Mouse (Mus musculus): ENCODE results near the gene Hs6st3. TPM values are rescaled to one million over a fixed set of nuclear protein-coding genes. Genes with fewer than 3 reads are reported as not detected.

Gene Hs6st3
- total and polyA plus RNA-seq, 2 experiments from 2014 or later: not detected

DNA sequence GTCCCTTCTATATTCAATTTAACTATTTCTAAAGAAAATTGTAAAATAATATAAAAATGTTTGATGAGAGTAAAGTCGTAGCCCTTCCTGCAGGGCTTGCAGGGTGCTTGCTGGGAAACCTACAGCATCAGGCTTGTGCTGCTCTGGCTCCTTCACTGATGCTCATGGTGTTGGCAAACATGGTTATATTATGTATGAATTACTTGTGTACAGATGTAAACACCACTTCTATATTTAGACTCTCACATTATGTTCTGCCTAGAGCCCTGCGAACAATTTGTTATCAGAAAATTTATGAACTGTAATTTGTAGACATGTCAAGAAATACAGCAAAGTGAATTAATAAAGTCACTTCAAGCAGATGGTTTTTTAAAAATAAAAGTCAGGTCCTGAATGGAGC lies 474.7 kb downstream of the Hs6st3 start:
- Histone ChIP-seq H3K27me3 (ENCODE audit: control insufficient read depth, insufficient read depth, low read length) (no peaks in the 10 kb centered on the region), H3K4me3 (ENCODE audit: low read depth, low read length) (no peak overlapping the region), H3K9me3 (replicated peaks; ENCODE audit: control insufficient read depth, low read length) (no peaks in the 10 kb centered on the region), H3K9ac (replicated peaks; ENCODE audit: low read depth, low read length) (no peak overlapping the region), H3K27ac (ENCODE audit: low read depth) (no peak overlapping the region), H3K4me2 (ENCODE audit: low read depth, low read length) (no peak overlapping the region), H3K36me3 (replicated peaks; ENCODE audit: control insufficient read depth, insufficient read depth, low read length) (no peaks in the 10 kb centered on the region), H3K4me1 (ENCODE audit: control insufficient read depth, insufficient read depth) (no peaks in the 10 kb centered on the region)
- TF ChIP-seq EP300 (IDR thresholded peaks at IDR 0.05; ENCODE audit: low read depth) (no peak), CTCF (IDR thresholded peaks at IDR 0.05; ENCODE audit: low read depth) (no peak)
- 78% methylated on average over 2 of the region's 2 CpGs for WGBS
- ATAC-seq (ENCODE audit: insufficient read depth, low read depth): no peak
- no peak for DNase-seq (ENCODE audit: low spot score)

DNA sequence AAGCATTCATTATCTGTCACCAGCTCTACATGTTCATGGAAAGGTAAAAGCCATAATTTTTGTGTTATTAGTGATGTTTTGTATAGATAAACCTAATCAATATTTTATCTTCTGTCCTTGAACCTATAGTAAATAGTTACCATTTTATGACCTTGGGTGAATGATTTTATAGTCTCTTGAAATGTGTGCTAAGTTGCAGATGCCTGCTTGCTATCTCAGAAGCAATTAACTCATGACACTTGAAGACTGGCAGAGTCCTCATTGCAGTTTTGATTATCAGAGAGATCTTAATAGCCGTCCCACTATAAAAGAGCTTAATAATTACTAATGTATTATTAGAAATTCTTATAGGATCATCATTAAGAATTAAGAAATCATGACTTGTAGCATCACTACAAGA lies 491.0 kb downstream of the Hs6st3 start:
- H3K4me1 ChIP-seq (ENCODE audit: control insufficient read depth, insufficient read depth): no peaks in the 10 kb centered on the region
- no peak overlapping the region for H3K4me2 ChIP-seq (ENCODE audit: low read depth, low read length)
- no peak for ATAC-seq (ENCODE audit: insufficient read depth, low read depth)
- no peak for DNase-seq (ENCODE audit: low spot score)
- TF ChIP-seq CTCF (IDR thresholded peaks at IDR 0.05; ENCODE audit: low read depth) (no peak), EP300 (IDR thresholded peaks at IDR 0.05; ENCODE audit: low read depth) (no peak)
- no peak overlapping the region for H3K9ac ChIP-seq (replicated peaks; ENCODE audit: low read depth, low read length)
- no peaks in the 10 kb centered on the region for H3K36me3 ChIP-seq (replicated peaks; ENCODE audit: control insufficient read depth, insufficient read depth, low read length)
- H3K27ac ChIP-seq (ENCODE audit: low read depth): no peak overlapping the region
- no peaks in the 10 kb centered on the region for H3K27me3 ChIP-seq (ENCODE audit: control insufficient read depth, insufficient read depth, low read length)
- H3K9me3 ChIP-seq (replicated peaks; ENCODE audit: control insufficient read depth, low read length): no peaks in the 10 kb centered on the region
- no peak overlapping the region for H3K4me3 ChIP-seq (ENCODE audit: low read depth, low read length)
- WGBS: 62% methylated on average over 1 of the region's 1 CpGs

DNA sequence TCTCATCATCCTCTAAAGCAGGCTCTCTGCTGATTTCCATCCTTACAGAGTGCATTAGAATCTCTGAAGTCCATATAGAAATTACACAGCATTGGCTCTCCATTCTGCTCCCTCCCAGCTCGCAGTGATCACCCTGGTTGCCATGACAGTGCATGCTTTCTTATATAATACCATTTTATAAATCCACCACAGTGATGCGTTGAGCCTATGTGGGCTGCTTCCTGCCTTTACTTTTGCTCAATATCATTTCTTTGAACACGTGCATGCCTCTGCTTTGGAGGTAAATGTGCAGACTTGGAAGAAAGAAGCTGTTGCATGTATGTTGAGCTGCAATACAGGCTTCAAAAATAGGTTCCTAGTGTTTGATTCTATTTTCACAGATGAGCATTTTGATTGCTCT lies 494.9 kb downstream of the Hs6st3 start:
- no peak for TF ChIP-seq EP300 (IDR thresholded peaks at IDR 0.05; ENCODE audit: low read depth)
- no peak for TF ChIP-seq CTCF (IDR thresholded peaks at IDR 0.05; ENCODE audit: low read depth)
- ATAC-seq (ENCODE audit: insufficient read depth, low read depth) (no peak), DNase-seq (ENCODE audit: low spot score) (no peak)
- Histone ChIP-seq H3K4me2 (ENCODE audit: low read depth, low read length) (no peak overlapping the region), H3K4me1 (ENCODE audit: control insufficient read depth, insufficient read depth) (no peaks in the 10 kb centered on the region), H3K9ac (replicated peaks; ENCODE audit: low read depth, low read length) (no peak overlapping the region), H3K27ac (ENCODE audit: low read depth) (no peak overlapping the region), H3K4me3 (ENCODE audit: low read depth, low read length) (no peak overlapping the region), H3K27me3 (ENCODE audit: control insufficient read depth, insufficient read depth, low read length) (no peaks in the 10 kb centered on the region), H3K9me3 (replicated peaks; ENCODE audit: control insufficient read depth, low read length) (no peaks in the 10 kb centered on the region), H3K36me3 (replicated peaks; ENCODE audit: control insufficient read depth, insufficient read depth, low read length) (no peaks in the 10 kb centered on the region)
- WGBS: 59% methylated on average over 3 of the region's 3 CpGs

DNA sequence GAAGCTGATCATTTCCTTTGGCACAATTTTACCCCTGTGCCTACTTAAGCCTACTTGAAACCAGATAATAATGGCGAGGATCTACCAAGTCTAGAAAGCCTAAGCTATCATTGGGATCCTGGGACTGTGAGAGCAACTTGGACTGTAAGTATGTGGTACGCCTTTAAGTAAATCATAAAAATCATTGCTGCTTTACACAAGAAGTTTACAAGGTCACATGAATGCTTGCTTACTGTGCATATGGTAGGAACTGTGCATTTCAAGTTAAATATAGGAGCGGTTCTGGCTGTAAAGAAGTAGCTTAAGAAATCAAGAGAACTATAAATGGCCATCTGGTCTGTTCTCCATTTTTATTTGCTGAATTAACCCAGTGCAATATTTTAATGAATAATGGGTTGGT lies 495.5 kb downstream of the Hs6st3 start:
- no peak overlapping the region for H3K27ac ChIP-seq (ENCODE audit: low read depth)
- DNase-seq (ENCODE audit: low spot score) (no peak), ATAC-seq (ENCODE audit: insufficient read depth, low read depth) (no peak)
- no peak overlapping the region for H3K9ac ChIP-seq (replicated peaks; ENCODE audit: low read depth, low read length)
- no peaks in the 10 kb centered on the region for H3K27me3 ChIP-seq (ENCODE audit: control insufficient read depth, insufficient read depth, low read length)
- no peak overlapping the region for H3K4me3 ChIP-seq (ENCODE audit: low read depth, low read length)
- no peaks in the 10 kb centered on the region for H3K36me3 ChIP-seq (replicated peaks; ENCODE audit: control insufficient read depth, insufficient read depth, low read length)
- TF ChIP-seq CTCF (IDR thresholded peaks at IDR 0.05; ENCODE audit: low read depth) (no peak), EP300 (IDR thresholded peaks at IDR 0.05; ENCODE audit: low read depth) (no peak)
- 70% methylated on average over 3 of the region's 3 CpGs for WGBS
- no peak overlapping the region for H3K4me2 ChIP-seq (ENCODE audit: low read depth, low read length)
- H3K9me3 ChIP-seq (replicated peaks; ENCODE audit: control insufficient read depth, low read length): no peaks in the 10 kb centered on the region
- H3K4me1 ChIP-seq (ENCODE audit: control insufficient read depth, insufficient read depth): no peaks in the 10 kb centered on the region

DNA sequence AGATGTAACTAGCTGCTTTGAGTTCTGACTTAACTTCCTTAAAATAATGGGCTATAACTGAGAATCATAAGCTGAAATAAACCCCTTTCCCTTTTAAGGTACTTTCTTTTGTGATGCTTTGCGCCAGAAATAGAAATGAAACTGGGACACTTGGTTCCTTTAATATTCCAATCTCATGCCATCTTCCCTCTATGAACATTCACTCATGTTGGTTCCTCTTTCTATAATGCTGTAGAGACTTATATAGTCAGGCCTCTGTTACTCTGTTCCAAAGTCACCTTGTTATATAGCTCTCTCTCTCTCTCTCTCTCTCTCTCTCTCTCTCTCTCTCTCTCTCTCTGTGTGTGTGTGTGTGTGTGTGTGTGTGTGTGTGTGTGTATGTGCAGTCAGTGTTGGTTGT lies 504.7 kb downstream of the Hs6st3 start:
- Histone ChIP-seq H3K27ac (ENCODE audit: low read depth) (no peak overlapping the region), H3K4me2 (ENCODE audit: low read depth, low read length) (no peak overlapping the region), H3K27me3 (ENCODE audit: control insufficient read depth, insufficient read depth, low read length) (no peaks in the 10 kb centered on the region), H3K9me3 (replicated peaks; ENCODE audit: control insufficient read depth, low read length) (no peaks in the 10 kb centered on the region), H3K4me3 (ENCODE audit: low read depth, low read length) (no peak overlapping the region), H3K9ac (replicated peaks; ENCODE audit: low read depth, low read length) (no peak overlapping the region), H3K4me1 (ENCODE audit: control insufficient read depth, insufficient read depth) (no peaks in the 10 kb centered on the region), H3K36me3 (replicated peaks; ENCODE audit: control insufficient read depth, insufficient read depth, low read length) (no peaks in the 10 kb centered on the region)
- no peak for DNase-seq (ENCODE audit: low spot score)
- TF ChIP-seq CTCF (IDR thresholded peaks at IDR 0.05; ENCODE audit: low read depth) (no peak), EP300 (IDR thresholded peaks at IDR 0.05; ENCODE audit: low read depth) (no peak)
- ATAC-seq (ENCODE audit: insufficient read depth, low read depth): no peak
- 65% methylated on average over 1 of the region's 1 CpGs for WGBS

DNA sequence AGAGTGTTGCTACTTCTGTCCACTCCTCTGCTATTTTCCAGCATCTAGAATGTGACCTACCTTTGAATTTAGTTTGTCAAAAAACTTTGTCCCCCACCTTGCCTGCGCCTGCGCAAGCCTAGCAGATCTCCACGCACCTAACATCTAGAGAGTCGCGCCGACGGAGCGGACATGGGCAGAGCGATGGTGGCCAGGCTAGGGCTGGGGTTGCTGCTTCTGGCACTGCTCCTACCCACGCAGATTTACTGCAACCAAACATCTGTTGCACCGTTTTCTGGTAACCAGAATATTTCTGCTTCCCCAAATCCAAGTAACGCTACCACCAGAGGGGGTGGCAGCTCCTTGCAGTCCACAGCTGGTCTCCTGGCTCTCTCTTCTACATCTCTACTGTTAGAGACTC lies 505.7 kb downstream of the Hs6st3 start:
- H3K9ac ChIP-seq (replicated peaks; ENCODE audit: low read depth, low read length): no peak overlapping the region
- no peaks in the 10 kb centered on the region for H3K36me3 ChIP-seq (replicated peaks; ENCODE audit: control insufficient read depth, insufficient read depth, low read length)
- DNase-seq (ENCODE audit: low spot score) (no peak), ATAC-seq (ENCODE audit: insufficient read depth, low read depth) (no peak)
- no peak for TF ChIP-seq CTCF (IDR thresholded peaks at IDR 0.05; ENCODE audit: low read depth)
- no peak for TF ChIP-seq EP300 (IDR thresholded peaks at IDR 0.05; ENCODE audit: low read depth)
- 90% methylated on average over 12 of the region's 12 CpGs for WGBS
- no peak overlapping the region for H3K4me3 ChIP-seq (ENCODE audit: low read depth, low read length)
- H3K9me3 ChIP-seq (replicated peaks; ENCODE audit: control insufficient read depth, low read length): no peaks in the 10 kb centered on the region
- H3K4me2 ChIP-seq (ENCODE audit: low read depth, low read length): no peak overlapping the region
- no peaks in the 10 kb centered on the region for H3K4me1 ChIP-seq (ENCODE audit: control insufficient read depth, insufficient read depth)
- no peaks in the 10 kb centered on the region for H3K27me3 ChIP-seq (ENCODE audit: control insufficient read depth, insufficient read depth, low read length)
- no peak overlapping the region for H3K27ac ChIP-seq (ENCODE audit: low read depth)
